Mouse (Mus musculus): ENCODE data around the gene Sorbs2.

Sorbs2 gene

DNA sequence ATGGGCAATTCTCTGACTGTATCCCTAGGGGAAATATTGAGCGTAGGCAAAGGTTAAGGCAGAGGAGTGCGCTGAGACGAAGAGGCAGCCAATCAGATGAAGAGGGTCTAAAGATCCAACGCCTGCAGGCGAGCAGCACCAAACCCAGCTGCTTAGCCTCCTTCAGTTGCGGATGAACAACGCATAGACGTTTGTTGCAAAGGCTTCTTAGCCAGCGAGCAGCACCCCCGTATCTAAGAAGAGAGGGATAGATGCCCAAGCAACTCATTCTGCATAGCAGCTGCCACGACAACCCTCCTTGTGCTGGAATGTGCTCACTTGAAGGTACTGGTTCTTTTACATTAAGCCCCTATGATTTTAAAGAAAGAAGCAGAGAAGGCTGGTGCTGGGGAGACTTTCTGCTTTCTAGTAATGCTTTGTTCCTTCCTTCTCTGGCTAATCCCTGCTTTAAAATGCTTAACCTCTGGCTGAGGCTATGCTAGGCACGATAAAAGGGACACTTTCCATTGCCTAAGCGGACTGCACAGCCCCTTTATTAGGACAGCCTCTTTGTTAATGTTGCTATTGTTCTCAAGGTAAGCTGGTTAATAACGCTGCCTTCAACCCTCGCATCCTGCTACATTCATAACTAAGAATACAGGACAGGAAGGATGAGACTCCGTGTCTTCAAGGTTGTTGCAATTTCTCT lies at the start of gene Sorbs2:
TSS of gene Sorbs2 (plus strand) at position 155 of the 688 bp plus-strand sequence.
- DNase-seq (ENCODE audit: low spot score) = no peak

DNA sequence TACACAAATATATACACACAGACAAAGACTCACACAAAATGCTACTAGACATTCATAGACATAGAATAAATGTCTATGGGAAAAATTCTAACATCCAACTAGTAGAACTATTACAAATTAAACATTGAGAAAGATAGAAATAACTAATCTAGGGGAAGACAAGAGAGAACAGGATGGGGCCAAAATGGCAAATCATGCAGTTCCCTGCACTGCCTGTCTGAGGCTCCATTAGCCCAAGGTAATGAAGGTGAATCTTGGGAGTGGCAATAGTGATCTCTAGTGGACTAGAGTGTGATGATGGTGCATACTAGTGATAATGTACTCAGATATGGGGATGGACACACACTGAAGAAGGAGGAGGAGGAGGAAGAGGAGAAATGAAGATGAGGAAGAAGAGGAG lies 49.7 kb upstream of the Sorbs2 start:
- DNase-seq (ENCODE audit: low spot score) = no peak

DNA sequence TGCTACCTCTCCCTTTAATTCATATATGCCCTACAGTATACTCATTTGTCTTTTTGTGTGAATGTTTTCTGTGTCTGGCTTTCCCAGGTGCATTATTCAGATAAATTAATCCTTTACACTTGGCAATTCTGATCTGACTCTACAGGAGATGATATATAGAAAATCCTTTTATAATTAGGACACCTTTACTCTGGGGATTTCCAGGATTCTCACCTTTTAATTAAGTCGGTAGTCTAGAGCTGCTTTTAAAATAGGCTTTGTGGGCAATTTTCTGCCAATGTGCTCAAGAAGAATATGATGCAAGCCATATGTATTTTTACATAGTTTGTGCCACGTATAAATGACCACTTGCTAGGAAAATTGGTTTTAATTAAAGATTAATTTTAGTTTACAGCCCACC lies 38.6 kb upstream of the Sorbs2 start:
- no peak for DNase-seq (ENCODE audit: low spot score)

DNA sequence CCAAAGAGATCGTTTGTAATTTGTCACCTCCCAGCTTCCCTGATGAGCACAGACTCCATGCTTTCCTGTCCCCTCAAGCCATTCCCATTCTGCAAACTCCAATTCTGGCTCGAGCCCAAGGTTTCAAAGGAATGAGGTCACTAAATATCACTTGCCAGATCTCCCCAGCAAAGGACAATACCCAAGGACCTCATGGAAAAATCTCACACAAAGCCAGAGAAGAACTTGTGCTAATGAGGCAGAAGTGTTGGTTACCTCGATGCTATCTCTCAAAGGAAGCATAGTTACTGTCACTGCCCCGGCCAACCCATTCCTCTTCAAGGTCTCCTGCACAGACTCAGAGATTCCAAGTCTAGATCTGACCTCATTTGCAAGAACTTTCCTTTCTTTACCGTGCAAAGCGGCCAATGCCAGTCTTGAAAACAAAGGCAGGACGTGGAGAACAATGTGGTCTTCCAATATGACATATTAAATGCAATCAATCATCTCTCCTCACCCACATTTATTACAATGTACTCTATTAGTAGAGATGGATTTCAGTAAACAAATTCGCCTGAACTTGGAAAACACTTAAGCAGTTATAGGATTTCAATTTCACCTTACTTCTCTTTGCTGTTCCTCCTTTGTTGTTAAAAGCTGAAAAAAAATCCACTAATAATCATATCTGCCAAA lies 37.9 kb upstream of the Sorbs2 start:
- DNase-seq (ENCODE audit: low spot score) = no peak

DNA sequence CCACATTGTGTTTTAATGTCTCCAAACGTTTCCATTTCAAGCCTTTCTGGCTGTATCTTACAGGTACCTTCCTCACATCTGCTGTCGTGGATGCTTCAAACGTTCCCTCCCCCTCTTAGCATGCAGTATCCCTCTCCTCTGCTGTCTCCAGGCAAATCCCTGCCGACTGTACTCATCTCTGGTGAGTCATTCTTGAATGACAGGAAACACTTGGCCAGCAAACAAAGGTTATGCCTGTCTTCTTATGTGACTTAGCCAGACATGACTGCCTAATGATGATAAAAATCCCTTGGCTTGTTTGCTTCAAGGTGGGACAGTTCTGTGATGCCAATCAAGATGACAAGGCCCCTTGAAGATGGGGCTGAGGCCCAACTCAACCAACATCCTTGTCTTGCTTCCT lies 26.7 kb upstream of the Sorbs2 start:
- no peak for DNase-seq (ENCODE audit: low spot score)

DNA sequence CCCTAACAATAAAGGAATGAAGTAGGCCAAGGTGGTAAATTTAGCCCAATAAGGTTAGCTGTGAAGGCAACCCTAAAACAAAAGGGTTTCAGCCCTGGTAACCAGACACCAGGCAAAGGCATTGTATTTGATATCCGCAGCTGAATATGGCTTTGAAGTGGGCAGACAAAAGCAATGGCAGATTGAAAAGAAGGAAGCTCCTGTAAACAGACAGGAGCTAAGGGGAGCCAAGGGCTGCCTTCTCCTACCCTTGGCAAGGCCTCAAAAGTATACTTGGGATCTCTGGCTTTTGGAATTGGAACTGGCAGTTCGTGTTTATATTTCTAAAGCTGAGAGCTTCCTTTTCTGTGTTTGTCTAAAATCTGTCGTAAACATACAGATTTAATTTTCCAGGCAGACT lies 21.3 kb upstream of the Sorbs2 start:
- DNase-seq (ENCODE audit: low spot score) = no peak

DNA sequence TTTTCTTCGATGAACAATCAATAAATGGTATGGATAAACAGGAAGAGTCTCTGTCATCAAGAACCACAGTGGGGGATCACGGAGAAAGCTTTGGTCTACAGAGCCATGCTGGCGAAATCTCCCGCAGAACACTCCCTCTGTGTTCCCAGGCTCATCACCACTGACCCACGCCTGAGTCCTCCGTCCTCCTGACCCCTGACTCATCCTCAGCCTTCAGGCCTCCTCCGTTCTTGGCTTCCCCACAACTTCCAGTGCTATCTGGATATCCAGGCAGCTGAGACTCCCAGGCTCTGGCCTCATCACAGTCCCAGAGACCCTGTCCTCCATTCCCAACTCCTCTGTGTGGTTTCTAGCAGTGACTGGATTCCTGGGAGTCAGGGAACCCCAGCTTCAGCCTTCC lies 3.6 kb upstream of the Sorbs2 start:
- no peak for DNase-seq (ENCODE audit: low spot score)

DNA sequence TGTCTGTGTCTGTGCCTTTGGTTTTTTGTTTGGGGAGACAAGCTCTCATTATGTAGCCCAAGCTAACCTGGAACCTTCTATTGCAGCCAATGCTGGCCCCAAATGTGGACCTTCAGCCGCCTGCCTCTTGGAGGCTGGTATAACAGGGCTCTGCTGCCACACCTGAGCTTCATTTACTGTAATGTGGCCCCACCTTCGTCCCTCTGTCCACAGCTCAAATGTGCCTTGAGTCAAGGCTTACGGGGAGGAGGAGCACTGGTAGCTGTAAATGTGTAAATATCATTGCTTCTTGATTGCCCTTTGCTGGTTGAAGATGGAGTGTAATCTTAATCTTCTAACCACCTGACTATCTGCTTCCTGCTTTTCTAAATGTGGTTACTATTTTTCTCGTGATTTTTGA lies 1.2 kb upstream of the Sorbs2 start:
- no peak for DNase-seq (ENCODE audit: low spot score)

DNA sequence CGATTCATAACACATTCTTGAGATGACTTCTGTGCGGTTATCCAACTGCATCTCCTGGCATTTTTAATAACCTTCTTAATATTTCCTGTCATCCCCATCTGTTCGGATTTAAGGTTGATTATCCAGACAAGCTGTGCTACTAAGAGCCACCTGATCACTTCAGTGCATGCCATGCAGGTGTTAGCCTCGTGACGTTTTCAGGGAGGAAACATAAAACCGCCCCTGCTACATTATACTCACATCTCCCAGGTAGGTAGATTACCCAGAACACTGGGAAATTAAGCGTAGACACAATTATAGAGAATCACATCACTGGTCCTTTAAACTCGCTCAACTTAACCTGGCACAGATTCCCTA lies 333 bp upstream of the Sorbs2 start:
- DNase-seq (ENCODE audit: low spot score) = no peak

DNA sequence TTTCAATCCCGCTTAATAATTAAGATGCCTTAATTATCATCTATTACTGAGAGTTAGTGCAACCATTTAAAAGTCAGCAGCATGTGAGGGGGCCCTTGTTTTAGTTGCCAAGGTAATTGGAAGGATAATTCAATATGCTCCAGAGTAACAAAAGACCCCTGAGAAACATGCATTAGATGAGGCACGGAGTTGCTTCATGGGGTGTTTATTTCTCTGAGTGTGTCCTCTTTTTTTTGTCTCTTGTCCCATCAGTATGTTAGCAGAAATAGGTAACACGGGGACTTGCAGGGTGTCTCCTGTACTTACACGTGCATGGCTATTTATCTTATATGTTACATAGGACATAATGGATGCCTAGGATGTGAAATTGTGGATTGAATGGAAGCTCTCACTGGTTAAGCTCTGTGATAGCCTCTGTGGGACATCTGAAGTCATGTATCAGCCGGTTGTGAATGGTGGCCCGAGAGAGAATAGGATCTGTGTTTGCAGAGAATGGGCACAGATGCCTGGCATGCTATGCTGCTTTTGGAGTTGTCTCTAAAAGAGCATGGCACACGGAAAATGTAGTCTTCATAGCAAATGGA lies 1.0 kb downstream of the Sorbs2 start:
- DNase-seq (ENCODE audit: low spot score) = no peak

DNA sequence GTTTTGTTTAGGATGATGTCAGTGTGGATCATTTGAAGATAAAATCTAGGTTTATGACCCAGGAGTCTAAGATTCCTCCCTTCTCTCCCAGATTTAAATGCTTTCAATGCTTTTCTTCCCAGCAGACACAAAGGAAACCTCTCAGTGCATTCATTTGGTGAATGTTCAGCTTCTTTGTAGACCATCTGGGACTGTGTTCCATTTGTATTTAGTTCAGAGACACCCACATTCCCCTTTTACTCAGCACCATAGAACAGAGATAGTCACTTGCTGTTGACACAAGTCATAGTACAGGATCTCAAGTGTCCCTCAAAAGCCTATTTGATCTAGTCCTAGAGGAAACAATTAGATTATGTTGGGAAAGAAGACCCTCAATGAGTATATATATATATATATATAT lies 4.8 kb downstream of the Sorbs2 start:
- no peak for DNase-seq (ENCODE audit: low spot score)

DNA sequence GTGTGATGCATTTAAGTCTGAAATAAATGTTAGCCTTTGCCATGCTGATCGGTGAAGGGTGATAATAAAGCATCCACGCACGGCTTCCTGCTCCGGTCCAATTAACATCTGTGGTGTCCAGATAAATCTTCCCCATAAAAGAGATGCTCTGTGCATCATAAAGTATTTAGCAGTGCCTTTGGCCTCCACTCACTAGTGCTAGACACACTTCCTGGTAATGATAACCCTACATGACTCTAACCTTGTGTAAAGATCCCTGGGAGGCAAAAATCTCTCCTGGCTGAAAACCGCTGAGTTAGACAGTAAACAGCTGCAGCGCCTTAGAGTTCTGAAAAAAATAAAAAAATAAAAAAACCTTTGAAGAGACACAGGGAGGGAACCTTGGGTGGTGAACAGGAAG lies 14.0 kb downstream of the Sorbs2 start:
- DNase-seq (ENCODE audit: low spot score) = no peak

DNA sequence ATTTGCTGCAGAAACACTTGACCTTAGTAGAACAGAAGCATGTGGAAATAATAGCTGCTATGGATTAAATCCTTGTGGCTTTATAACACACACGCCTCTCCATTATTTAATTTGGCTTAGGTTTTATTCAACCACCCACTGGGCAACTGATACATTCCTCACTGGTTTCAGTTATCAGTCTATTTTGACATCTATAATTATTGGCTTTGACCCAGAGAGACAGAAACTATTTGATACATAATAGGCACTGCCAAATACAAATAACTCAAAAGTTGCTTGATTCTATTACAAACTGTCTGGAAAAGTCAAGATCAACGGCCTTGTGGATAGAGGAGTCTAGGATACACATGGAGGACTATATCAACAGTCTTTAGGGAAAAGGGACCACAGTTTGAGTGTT lies 20.1 kb downstream of the Sorbs2 start:
- DNase-seq (ENCODE audit: low spot score) = no peak

DNA sequence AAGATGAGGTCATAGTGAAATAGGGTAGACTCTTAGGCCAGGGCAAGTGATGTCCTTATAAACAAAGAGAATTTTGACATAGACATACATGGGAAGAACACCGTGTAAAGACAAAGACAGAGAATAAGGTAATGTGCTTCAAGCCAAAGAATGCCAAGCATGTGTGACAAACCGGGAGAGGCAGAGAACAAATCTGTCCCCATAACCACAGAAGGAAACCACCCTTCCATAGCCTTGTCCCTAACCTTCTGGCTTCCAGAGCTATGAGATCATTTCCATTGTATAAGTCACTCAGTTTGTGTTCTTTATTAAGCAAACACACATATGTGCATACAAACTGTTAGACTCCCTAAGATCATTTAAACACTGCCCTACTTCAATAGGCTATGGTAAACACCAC lies 21.3 kb downstream of the Sorbs2 start:
- DNase-seq (ENCODE audit: low spot score) = no peak

DNA sequence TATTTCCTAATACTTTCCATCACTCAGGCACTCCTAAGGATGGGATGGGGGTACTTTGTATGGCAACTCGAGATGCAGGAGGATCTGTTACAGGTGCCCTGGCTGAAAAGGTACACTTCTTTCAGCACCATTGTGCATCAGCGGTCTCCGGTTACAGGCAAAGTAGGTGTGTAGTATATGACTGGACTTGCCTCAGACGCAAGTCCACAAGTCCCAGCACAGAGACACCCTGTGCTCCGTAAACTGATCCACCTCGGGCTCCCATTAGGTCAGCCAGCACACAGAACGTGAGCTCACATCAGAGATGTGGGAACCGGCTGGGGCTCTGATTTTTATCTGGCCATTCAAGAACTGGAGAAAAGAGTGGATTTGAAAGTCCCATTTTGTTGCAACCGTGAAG lies 29.0 kb downstream of the Sorbs2 start:
- DNase-seq (ENCODE audit: low spot score) = no peak

DNA sequence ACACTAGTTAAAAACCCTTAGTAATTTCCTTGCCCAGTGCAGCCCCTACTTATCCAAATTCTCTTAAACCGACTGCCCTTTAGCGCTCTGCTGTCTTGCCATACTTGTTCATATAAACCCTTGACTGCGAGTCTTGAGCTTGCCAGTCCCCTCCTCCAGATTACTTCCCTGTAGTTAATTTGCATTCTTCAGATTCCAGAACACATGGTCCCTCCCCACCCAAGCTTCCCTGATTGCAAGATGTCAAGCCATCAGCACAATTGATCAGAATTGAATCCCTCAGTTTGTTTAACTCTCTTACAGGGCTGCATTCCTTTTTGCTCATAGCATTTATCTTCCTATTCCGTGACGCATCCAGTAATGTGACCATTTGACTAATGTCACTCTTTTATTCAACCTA lies 32.9 kb downstream of the Sorbs2 start:
- DNase-seq (ENCODE audit: low spot score) = no peak

DNA sequence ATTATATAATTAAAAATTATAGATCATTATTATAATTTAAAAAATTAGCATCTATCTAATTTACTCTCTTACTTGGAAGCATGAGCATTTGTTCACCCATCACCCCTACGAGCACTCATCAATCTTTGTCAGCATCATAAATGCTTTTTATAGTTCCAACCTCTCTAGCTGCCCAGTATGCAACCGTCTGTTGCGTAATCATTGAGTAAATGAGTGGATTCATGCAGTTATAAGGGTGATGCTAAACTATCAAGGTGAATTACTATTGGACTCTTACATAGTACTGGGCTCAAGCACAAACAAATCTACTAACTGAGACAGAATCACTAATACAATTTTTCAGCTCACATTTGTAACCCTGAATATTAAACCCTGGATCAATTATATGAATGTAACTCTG lies 44.6 kb downstream of the Sorbs2 start:
- DNase-seq (ENCODE audit: low spot score) = no peak

DNA sequence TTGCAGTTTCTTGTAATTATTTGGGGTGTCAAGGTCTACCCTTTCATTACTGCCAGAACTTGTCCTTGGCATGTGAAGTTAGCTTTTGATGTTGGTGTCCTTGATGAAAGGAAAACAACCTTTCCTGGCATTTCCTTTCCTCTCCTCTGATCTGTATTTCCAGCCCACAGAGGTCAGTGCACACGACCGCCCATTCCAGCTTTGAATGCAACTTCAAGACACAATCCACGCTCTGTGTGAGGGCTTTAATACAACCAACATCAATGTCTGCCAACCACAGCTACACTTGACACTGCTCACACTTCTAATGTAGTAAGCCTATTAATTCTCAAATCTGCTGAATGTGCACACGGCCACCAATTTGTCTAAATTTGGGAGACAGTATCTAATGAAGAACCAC lies 47.0 kb downstream of the Sorbs2 start:
- no peak for DNase-seq (ENCODE audit: low spot score)

DNA sequence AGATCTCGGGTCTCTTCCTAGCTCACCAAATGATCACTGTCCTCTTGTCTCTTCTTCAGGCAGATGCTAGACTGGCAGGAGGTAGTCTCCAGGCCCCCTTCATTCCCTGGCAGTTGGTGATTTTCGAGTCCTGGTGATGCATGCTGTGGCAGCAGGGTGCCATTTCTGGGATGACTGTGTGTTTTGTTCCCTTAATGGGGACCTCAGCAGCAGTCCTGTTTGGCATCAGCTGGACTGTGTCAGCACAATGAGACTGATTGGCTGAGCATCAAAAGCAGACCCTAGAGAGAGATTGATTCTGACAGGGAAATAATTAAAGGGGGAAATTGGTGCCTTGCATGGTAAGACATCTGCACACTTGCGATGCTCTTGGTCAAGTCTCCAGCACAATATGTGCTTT lies 50.3 kb downstream of the Sorbs2 start:
- no peak for DNase-seq (ENCODE audit: low spot score)

DNA sequence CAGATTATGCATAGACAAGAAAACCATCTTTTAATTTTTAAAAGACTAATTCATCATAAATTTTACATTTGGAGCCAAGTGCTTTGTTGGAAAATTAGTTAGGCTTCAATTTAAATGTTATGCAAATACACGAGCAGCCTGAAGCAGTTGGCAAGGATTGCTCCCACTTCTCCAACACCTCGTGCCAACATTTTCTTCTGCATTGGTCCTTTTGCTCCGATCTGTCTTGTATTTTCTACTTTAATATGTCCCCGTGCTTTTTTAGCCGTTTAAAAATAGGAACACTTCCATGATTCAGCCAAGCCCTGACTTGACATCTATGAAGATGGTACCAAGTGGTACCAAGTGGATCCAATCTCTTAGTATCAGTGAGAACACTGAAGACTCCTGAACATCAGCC lies 50.8 kb downstream of the Sorbs2 start:
- DNase-seq (ENCODE audit: low spot score) = no peak

DNA sequence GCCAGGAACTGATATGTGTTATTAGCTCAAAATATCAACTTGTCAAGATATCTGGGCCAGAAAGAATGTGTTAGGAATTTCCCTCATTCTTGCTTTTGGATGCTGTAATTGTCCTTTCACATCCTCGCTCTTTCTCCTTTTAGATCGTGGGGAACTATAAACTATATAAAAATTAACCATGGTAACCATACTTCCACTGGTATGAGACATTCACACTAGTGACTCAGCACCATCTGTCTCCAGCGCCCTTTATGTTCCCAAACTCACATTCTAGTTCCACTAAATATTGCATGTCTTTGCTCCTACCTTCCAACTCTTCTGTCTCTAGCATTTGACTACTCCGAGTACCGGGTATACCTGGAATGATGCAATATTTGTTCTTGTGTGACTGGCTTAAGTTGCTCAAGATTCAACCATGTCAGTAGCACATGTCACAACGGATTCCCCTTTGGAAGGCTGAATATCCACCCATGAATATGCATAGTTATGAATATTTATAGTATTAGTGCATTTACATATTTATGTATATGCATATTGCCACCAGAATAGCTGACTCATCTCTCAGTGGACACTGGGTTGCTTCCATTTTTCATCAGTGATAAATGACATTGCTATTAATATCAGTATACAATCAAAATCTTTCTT lies 51.7 kb downstream of the Sorbs2 start:
- DNase-seq (ENCODE audit: low spot score) = no peak

DNA sequence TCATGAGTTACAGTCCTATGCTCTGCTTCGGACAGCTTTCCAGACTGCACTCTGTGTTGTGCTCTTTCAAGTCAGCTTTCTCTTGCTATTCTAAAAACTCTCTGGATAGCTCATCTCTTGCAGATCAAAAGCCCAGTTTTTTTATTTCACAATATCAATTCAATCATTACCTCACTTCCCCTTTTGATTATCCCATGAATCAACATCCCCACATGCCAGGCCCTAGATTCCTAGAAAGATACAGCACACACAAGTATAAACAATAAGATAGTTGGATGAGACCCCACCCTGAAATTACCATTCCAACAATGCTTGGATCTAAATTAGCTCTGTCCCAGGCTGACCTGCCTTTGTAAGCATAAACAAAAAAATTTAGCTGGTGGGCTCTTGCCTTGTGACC lies 57.6 kb downstream of the Sorbs2 start:
- no peak for DNase-seq (ENCODE audit: low spot score)

DNA sequence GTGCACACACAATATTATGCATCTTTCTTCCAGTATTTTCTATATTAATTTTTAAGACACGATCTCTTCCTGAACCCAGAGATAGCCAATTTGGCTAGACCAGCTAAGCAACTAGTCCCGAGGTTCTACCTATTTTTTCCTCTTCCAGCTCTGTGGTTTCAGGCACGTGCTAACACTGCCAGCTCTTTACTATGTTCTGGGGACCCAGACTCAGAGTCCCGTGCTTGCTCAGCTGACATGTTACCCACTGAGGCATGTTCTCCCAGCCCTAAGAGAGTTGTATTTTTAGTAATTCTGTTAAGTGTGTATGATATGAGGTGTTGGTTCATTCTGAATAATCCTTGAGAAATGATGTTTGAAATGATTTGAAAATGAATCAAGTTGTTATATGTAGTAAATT lies 62.5 kb downstream of the Sorbs2 start:
- no peak for DNase-seq (ENCODE audit: low spot score)

All from ovary, postnatal 14 days (tissue).